Mouse (Mus musculus) MEL (cell line): Measurements from ENCODE around the gene Stpg1. TPM values are rescaled to one million over a fixed set of nuclear protein-coding genes. Genes with fewer than 3 reads are reported as not detected.
A peak's percentile ranks its signal among the peaks of the same experiment; 100 is the strongest.

Source experiments
- DNase-seq: peaks from one replicate; pipeline ENCODE4 v3.0.0; 2011; ENCODE audit warnings: low read depth, low spot score
- H3K27ac ChIP-seq: 2 replicates; pipeline ENCODE4 v1.5.1; 2012; ENCODE audit warnings: low read depth, mild to moderate bottlenecking, control low read depth, low read length, moderate library complexity; ENCODE audit not compliant: control insufficient read depth
- H3K27me3 ChIP-seq, 2 experiments: fragments of 150-350 bp in 1 of 2; sonication (generic) in 1 of 2; 2 replicates each; pipeline ENCODE4 v1.6.1; 2012; ENCODE audit warnings: low read length in 2 of 2, mild to moderate bottlenecking in 2 of 2, improper control_type of control experiment in 1 of 2, moderate library complexity in 1 of 2; ENCODE audit not compliant: insufficient read depth in 2 of 2, control insufficient read depth in 1 of 2
- H3K36me3 ChIP-seq, 2 experiments: 2 replicates each; pipeline ENCODE4 v1.6.1; 2012 to 2014; ENCODE audit warnings: low read length in 2 of 2, improper control_type of control experiment in 1 of 2, inconsistent platforms in 1 of 2, mild to moderate bottlenecking in 1 of 2; ENCODE audit not compliant: insufficient read depth in 2 of 2, control insufficient read depth in 1 of 2
- H3K4me1 ChIP-seq, 2 experiments: fragments of 150-350 bp in 1 of 2; sonication (generic) in 1 of 2; 2 replicates each; pipeline ENCODE4 v1.6.1; 2012; ENCODE audit warnings: low read length in 2 of 2, improper control_type of control experiment in 1 of 2, mild to moderate bottlenecking in 1 of 2; ENCODE audit not compliant: insufficient read depth in 2 of 2, control insufficient read depth in 1 of 2
- H3K4me3 ChIP-seq, 2 experiments: fragments of 150-350 bp in 1 of 2; sonication (generic) in 1 of 2; 2 replicates each; pipeline ENCODE4 v1.5.1; 2012; ENCODE audit warnings: low read depth in 2 of 2, low read length in 2 of 2, mild to moderate bottlenecking in 2 of 2, moderate library complexity in 2 of 2, control low read depth in 1 of 2, improper control_type of control experiment in 1 of 2; ENCODE audit not compliant: control insufficient read depth in 1 of 2, insufficient read depth in 1 of 2
- H3K79me2 ChIP-seq: 2 replicates; pipeline ENCODE4 v1.6.1; 2012; ENCODE audit warnings: mild to moderate bottlenecking, low read length, moderate library complexity; ENCODE audit not compliant: control insufficient read depth, poor library complexity, insufficient read depth
- H3K9ac ChIP-seq: 2 replicates; pipeline ENCODE4 v1.6.1; 2012; ENCODE audit warnings: low read depth, mild to moderate bottlenecking, control low read depth, low read length, moderate library complexity; ENCODE audit not compliant: control insufficient read depth, poor library complexity, severe bottlenecking
- H3K9me3 ChIP-seq: fragments of 150-350 bp; sonication (generic); replicated peaks from 2 replicates; pipeline ENCODE4 v1.6.1; 2012; ENCODE audit warnings: mild to moderate bottlenecking, low read length, improper control_type of control experiment, moderate library complexity; ENCODE audit not compliant: insufficient read depth
- BHLHE40 ChIP-seq: IDR thresholded peaks from 2 replicates; pipeline ENCODE4 v1.6.1; 2012; ENCODE audit warnings: low read depth, mild to moderate bottlenecking, inconsistent platforms, low read length, improper control_type of control experiment, borderline replicate concordance
- CHD1 ChIP-seq: IDR thresholded peaks from 2 replicates; pipeline ENCODE4 v1.6.1; 2012; ENCODE audit warnings: low read depth, mild to moderate bottlenecking, inconsistent platforms, low read length, improper control_type of control experiment
- CHD2 ChIP-seq: IDR thresholded peaks from 2 replicates; pipeline ENCODE4 v1.6.1; 2011; ENCODE audit warnings: low read length, improper control_type of control experiment
- ELF1 ChIP-seq: IDR thresholded peaks from 2 replicates; pipeline ENCODE4 v1.6.1; 2014; ENCODE audit warnings: low read depth, mild to moderate bottlenecking, inconsistent platforms, low read length, improper control_type of control experiment, moderate library complexity
- GABPA ChIP-seq: IDR thresholded peaks from 2 replicates; pipeline ENCODE4 v1.6.1; 2012; ENCODE audit warnings: low read depth, mild to moderate bottlenecking, inconsistent platforms, low read length, improper control_type of control experiment, moderate library complexity
- GATA1 ChIP-seq: IDR thresholded peaks from 2 replicates; pipeline ENCODE4 v1.6.1; 2011; ENCODE audit warnings: low read depth, low read length, improper control_type of control experiment
- HCFC1 ChIP-seq: IDR thresholded peaks from 2 replicates; pipeline ENCODE4 v1.6.1; 2012; ENCODE audit warnings: low read depth, mild to moderate bottlenecking, inconsistent platforms, low read length, improper control_type of control experiment, moderate library complexity
- JUND ChIP-seq: IDR thresholded peaks from 2 replicates; pipeline ENCODE4 v1.6.1; 2011; ENCODE audit warnings: low read depth, mild to moderate bottlenecking, improper control_type of control experiment, low read length
- MEF2A ChIP-seq: IDR thresholded peaks from 2 replicates; pipeline ENCODE4 v1.6.1; 2014; ENCODE audit warnings: low read depth, mild to moderate bottlenecking, inconsistent platforms, low read length, improper control_type of control experiment; ENCODE audit not compliant: poor library complexity, insufficient replicate concordance, severe bottlenecking; ENCODE audit errors: extremely low read depth
- MXI1 ChIP-seq: IDR thresholded peaks from 2 replicates; pipeline ENCODE4 v1.6.1; 2011; ENCODE audit warnings: mild to moderate bottlenecking, low read depth, low read length, improper control_type of control experiment
- MYB ChIP-seq: IDR thresholded peaks from 2 replicates; pipeline ENCODE4 v1.6.1; 2011; ENCODE audit warnings: mild to moderate bottlenecking, low read depth, low read length, improper control_type of control experiment
- POLR2AphosphoS5 ChIP-seq: IDR thresholded peaks from 2 replicates; pipeline ENCODE4 v1.6.1; 2012; ENCODE audit warnings: low read depth, borderline replicate concordance, mild to moderate bottlenecking, inconsistent platforms, low read length, moderate library complexity, mixed read lengths
- TBP ChIP-seq: IDR thresholded peaks from 2 replicates; pipeline ENCODE4 v1.8.0; 2011; ENCODE audit warnings: low read depth, low read length, improper control_type of control experiment
- TCF12 ChIP-seq: IDR thresholded peaks from 2 replicates; pipeline ENCODE4 v1.6.1; 2014; ENCODE audit warnings: low read depth, mild to moderate bottlenecking, inconsistent platforms, low read length, improper control_type of control experiment, moderate library complexity
- UBTF ChIP-seq: IDR thresholded peaks from 2 replicates; pipeline ENCODE4 v1.6.1; 2012; ENCODE audit warnings: low read depth, mild to moderate bottlenecking, inconsistent platforms, low read length, improper control_type of control experiment, moderate library complexity, borderline replicate concordance; ENCODE audit not compliant: insufficient read depth
- USF1 ChIP-seq: IDR thresholded peaks from 2 replicates; pipeline ENCODE4 v1.6.1; 2014; ENCODE audit warnings: low read depth, mild to moderate bottlenecking, inconsistent platforms, low read length, improper control_type of control experiment, moderate library complexity
- USF2 ChIP-seq, 2 experiments: IDR thresholded peaks; 2 replicates each; pipeline ENCODE4 v1.6.1; 2011 to 2012; ENCODE audit warnings: improper control_type of control experiment in 2 of 2, low read length in 2 of 2, borderline replicate concordance in 1 of 2, inconsistent platforms in 1 of 2, low read depth in 1 of 2, mild to moderate bottlenecking in 1 of 2; ENCODE audit not compliant: insufficient read depth in 1 of 2
- ZC3H11A ChIP-seq: IDR thresholded peaks from 2 replicates; pipeline ENCODE4 v1.6.1; 2012; ENCODE audit warnings: low read depth, mild to moderate bottlenecking, inconsistent platforms, low read length, improper control_type of control experiment
- ZNF384 ChIP-seq: IDR thresholded peaks from 2 replicates; pipeline ENCODE4 v1.6.1; 2012; ENCODE audit warnings: low read depth, mild to moderate bottlenecking, inconsistent platforms, low read length, improper control_type of control experiment
- polyA plus RNA-seq, 2 experiments: library from polyadenylated mRNA; stranded (reverse) in 1 of 2; unstranded in 1 of 2; fragments of >175 nt in 1 of 2; fragments of >200 nt in 1 of 2; gene quantifications; 2 replicates each; pipeline versions ENCODE4 v1.2.1 to v1.2.4; 2012; ENCODE audit warnings: low replicate concordance in 2 of 2, low read depth in 1 of 2; ENCODE audit not compliant: insufficient read length in 2 of 2, insufficient read depth in 1 of 2, missing spikeins in 1 of 2
- total RNA-seq: library from RNA; depleted of rRNA; stranded (reverse); fragments of 300-350 nt; gene quantifications from 2 replicates; pipeline ENCODE4 v1.2.3, GENCODE M21; 2012

The Stpg1 gene
- total and polyA plus RNA-seq, 3 experiments, result 0.21 TPM; not detected in 2

DNA sequence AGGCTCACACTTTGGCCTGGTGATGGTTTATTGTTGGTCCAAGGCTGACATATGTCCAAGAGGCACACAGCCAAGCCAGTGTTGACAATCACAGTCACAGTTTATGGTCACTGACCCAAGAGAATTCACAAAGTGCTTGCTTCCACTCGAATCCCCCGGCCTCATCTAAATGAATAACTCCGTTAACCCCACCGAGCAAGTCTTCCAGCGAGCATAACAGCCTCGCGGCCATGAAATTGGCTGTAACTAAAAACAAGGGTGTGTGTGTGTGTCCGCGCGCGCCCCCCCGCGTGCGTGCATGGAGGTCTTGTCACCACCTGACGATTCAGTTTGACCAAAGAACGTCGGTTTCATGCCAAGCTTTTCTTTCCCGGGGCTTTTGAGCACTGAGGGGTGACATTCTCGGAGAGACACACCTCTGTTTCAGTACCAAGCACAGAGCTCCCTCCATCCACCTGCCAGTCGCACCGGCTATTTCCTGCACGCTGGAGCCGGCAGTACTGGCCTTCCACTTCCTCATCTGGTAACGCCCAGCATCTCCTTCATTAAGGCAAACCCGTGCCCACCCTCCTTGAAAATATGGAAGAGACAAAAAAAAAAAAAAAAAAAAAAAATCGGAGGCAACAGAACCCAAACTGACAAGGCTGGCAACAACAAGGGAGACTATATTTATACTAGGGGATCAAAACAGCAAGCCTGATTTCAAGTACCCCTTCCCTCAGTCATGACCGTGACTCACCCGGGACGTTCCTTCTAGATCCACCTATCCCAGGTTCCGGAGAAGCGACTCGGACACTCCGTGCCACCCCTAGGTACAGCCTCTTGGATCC lies 684 bp upstream of the Stpg1 start (continued):
- no peak for TF ChIP-seq POLR2AphosphoS5
- TF ChIP-seq MYB, result no peak
- TF ChIP-seq ZNF384, result peak; percentile 70
- TF ChIP-seq MXI1, result peak; percentile 65
- TF ChIP-seq UBTF, result no peak
- TF ChIP-seq ELF1, result peak; percentile 49
- TF ChIP-seq USF2 (IDR thresholded peaks at IDR 0.05; ENCODE audit: borderline replicate concordance in 1 of 2, insufficient read depth in 1 of 2, low read depth in 1 of 2, low read length in 2 of 2), result no peak
- TF ChIP-seq TCF12, result 0 out of 2 replicates have a peak, but pooled peaks have one; percentile 7
- TF ChIP-seq TBP, result 0 out of 2 replicates have a peak, but pooled peaks have one; percentile 25
- TF ChIP-seq, all 39 proteins: peak for 14

DNA sequence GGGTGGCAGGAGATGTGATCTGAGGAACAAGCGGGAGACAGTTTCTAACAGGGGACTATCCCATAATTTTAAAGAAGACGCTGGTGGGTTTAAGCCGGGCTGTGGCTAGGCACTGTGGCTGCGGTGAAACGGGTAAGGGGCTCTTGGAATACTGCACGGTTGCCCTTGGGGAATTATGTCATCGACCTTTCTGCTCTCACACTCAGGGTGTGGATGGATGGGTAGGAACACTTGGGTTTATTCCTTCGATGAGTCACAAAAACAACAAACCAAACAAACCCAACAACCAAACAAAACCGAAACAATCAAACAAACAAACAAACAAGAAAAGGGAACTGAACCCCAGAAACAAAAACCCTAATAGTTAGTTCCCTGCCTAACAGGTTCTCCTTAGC lies 804 bp downstream of the Stpg1 start:
- TF ChIP-seq ELF1, result no peak
- TF ChIP-seq MXI1, result 0 out of 2 replicates have a peak, but pooled peaks have one; percentile 6
- no peaks in the 10 kb centered on the region; the same call in 1 of the 2 replicates for H3K79me2 ChIP-seq
- DNase-seq, result no peak
- H3K4me3 ChIP-seq, result peak overlapping the region; percentile 58 to 95
- no peaks in the 10 kb centered on the region for H3K9me3 ChIP-seq
- no peaks in the 10 kb centered on the region for H3K27me3 ChIP-seq
- H3K9ac ChIP-seq, result no peak overlapping the region
- peaks cover 0 to 11% of the 10 kb centered on the region in 2 experiments; a peak in 2 of 4 replicates for H3K36me3 ChIP-seq
- peaks cover 9 to 33% of the 10 kb centered on the region in 2 experiments for H3K4me1 ChIP-seq
- H3K27ac ChIP-seq, result no peak overlapping the region

- no peaks in the 10 kb centered on the region; the same call in 1 of the 2 replicates for H3K79me2 ChIP-seq
- TF ChIP-seq GATA1 (no peak), BHLHE40 (no peak), JUND (no peak), UBTF (no peak), CHD2 (no peak), ZC3H11A (no peak), HCFC1 (no peak), USF1 (no peak), MEF2A (no peak), ZNF384 (no peak), GABPA (no peak), CHD1 (no peak)
- TF ChIP-seq, all 39 proteins: peak for 0
- Histone ChIP-seq H3K9me3 (no peaks in the 10 kb centered on the region), H3K9ac (no peak overlapping the region), H3K36me3 (peaks cover 0 to 11% of the 10 kb centered on the region in 2 experiments; a peak in 2 of 4 replicates), H3K27ac (no peak overlapping the region), H3K4me1 (peaks cover 9 to 33% of the 10 kb centered on the region in 2 experiments), H3K27me3 (no peaks in the 10 kb centered on the region), H3K4me3 (no peak overlapping the region)
- no peak for DNase-seq
These were observed 1.2 kb downstream of the Stpg1 start for GRCm38 (mm10) chr4:135495810-135496209.
